Mouse (Mus musculus) liver, adult 2 months (tissue): ENCODE measurements around the gene Dock11. TPM values are rescaled to one million over a fixed set of nuclear protein-coding genes. Genes with fewer than 3 reads are reported as not detected.

ENCODE experiments used
- DNase-seq: peaks from one replicate; pipeline ENCODE4 v3.0.0-alpha.2; 2011; ENCODE audit warnings: low read depth, low spot score; ENCODE audit errors: extremely low read depth
- H3K27ac ChIP-seq: fragments of 200-500 bp; replicated peaks from 2 replicates; pipeline ENCODE4 v1.5.1; 2012; ENCODE audit warnings: low read depth, mild to moderate bottlenecking, control low read depth, inconsistent platforms, low read length; ENCODE audit not compliant: insufficient read depth
- H3K27me3 ChIP-seq: fragments of 200-500 bp; 2 replicates; pipeline ENCODE4 v1.6.1; 2012; ENCODE audit warnings: mild to moderate bottlenecking, moderate library complexity, low read length, inconsistent platforms; ENCODE audit not compliant: control insufficient read depth, insufficient read depth
- H3K36me3 ChIP-seq: fragments of 200-500 bp; 2 replicates; pipeline ENCODE4 v1.6.1; 2012; ENCODE audit warnings: low read length, inconsistent platforms; ENCODE audit not compliant: control insufficient read depth, insufficient read depth
- H3K4me1 ChIP-seq: fragments of 200-500 bp; 2 replicates; pipeline ENCODE4 v1.6.1; 2011; ENCODE audit warnings: low read length; ENCODE audit not compliant: control insufficient read depth, insufficient read depth
- H3K4me3 ChIP-seq: fragments of 200-500 bp; 2 replicates; pipeline ENCODE4 v1.5.1; 2011; ENCODE audit warnings: low read depth, mild to moderate bottlenecking, control low read depth, low read length, moderate library complexity; ENCODE audit not compliant: insufficient read depth
- H3K79me2 ChIP-seq: fragments of 200-500 bp; 2 replicates; pipeline ENCODE4 v1.6.1; 2012; ENCODE audit warnings: inconsistent platforms, mild to moderate bottlenecking, low read length, moderate library complexity; ENCODE audit not compliant: control insufficient read depth, insufficient read depth
- H3K9ac ChIP-seq: fragments of 200-500 bp; 2 replicates; pipeline ENCODE4 v1.6.1; 2012; ENCODE audit warnings: low read depth, mild to moderate bottlenecking, control low read depth, inconsistent platforms, low read length
- CTCF ChIP-seq: fragments of 200-500 bp; IDR thresholded peaks from 2 replicates; pipeline ENCODE4 v1.5.1; 2011; ENCODE audit warnings: low read depth, low read length, control low read depth
- POLR2A ChIP-seq: fragments of 200-500 bp; IDR thresholded peaks from 2 replicates; pipeline ENCODE4 v1.6.1; 2011; ENCODE audit warnings: low read length, control low read depth; ENCODE audit not compliant: insufficient read depth; ENCODE audit errors: extremely low read depth
- WGBS: fragments of 180-500 bp; shearing (Covaris S2); methylation state at CpG from one replicate; pipeline ENCODE4 v1.1.7; 2018; 5-methylcytosine and 5-hydroxymethylcytosine counted together
- polyA plus RNA-seq: library from polyadenylated mRNA; depleted of rRNA; stranded (reverse); fragments of >200 nt; gene quantifications from 2 replicates; pipeline ENCODE4 v1.2.3, GENCODE M21; 2012
- total RNA-seq: library from RNA; depleted of rRNA; stranded (reverse); fragments of >200 nt; gene quantifications from 2 replicates; pipeline ENCODE4 v1.2.3, GENCODE M21; 2014

The Dock11 gene
- total and polyA plus RNA-seq, 2 experiments: 0.18 to 1.8 TPM

GRCm38 (mm10) chrX:35897648-35898500, 9.2 kb downstream of the Dock11 start:
- 79% methylated on average over 11 of the region's 11 CpGs for WGBS
- Histone ChIP-seq H3K4me1 (no peaks in the 10 kb centered on the region), H3K27ac (no peak overlapping the region; the same call in 1 of the 2 replicates), H3K27me3 (no peaks in the 10 kb centered on the region), H3K36me3 (no peaks in the 10 kb centered on the region), H3K4me3 (no peak overlapping the region), H3K79me2 (no peaks in the 10 kb centered on the region), H3K9ac (no peak overlapping the region)
- DNase-seq: no peak
- TF ChIP-seq CTCF: no peak
- no peak for TF ChIP-seq POLR2A

DNA sequence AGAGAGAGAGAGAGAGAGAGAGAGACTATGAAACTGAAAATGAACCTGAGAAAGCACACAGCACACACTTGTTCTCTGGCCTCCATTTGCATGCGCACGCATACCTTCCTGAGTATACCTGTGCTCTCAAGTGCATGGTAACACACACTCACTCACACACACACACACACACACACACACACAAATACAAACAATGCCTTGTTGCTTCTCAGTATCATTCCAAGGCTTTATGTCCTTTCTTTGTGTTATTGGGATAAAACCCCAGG, 9.8 kb downstream of the Dock11 start:
- Histone ChIP-seq H3K27ac (no peak overlapping the region), H3K79me2 (no peaks in the 10 kb centered on the region), H3K4me3 (no peak overlapping the region), H3K9ac (no peak overlapping the region), H3K27me3 (no peaks in the 10 kb centered on the region), H3K36me3 (no peaks in the 10 kb centered on the region), H3K4me1 (no peaks in the 10 kb centered on the region)
- no peak for TF ChIP-seq POLR2A
- no peak for TF ChIP-seq CTCF
- WGBS: 92% methylated on average over 2 of the region's 2 CpGs
- no peak for DNase-seq

DNA sequence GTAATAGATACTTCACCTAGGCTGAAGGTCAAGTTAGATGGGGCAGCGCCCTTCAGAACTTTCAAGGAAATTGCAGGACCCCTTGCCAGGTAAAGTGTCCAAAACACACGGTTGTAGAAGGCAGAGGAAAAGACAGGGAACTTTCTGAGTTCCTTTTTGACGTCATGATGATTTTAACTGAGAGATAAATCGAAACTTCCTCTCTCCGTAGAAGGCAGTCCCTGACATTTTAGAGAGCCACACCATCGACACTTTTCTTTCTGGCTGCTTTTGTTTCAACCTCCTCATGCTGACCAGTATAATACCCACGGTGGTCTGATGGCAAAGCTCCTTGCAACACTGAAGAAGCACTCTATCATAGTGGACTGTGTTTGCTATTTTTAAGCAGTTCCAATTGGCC, 15.7 kb downstream of the Dock11 start:
- no peak for DNase-seq
- Histone ChIP-seq H3K4me1 (no peaks in the 10 kb centered on the region), H3K79me2 (no peaks in the 10 kb centered on the region), H3K27ac (no peak overlapping the region), H3K9ac (no peak overlapping the region), H3K36me3 (no peaks in the 10 kb centered on the region), H3K4me3 (no peak overlapping the region), H3K27me3 (no peaks in the 10 kb centered on the region)
- 63% methylated on average over 7 of the region's 7 CpGs for WGBS
- TF ChIP-seq POLR2A (no peak), CTCF (no peak)

DNA sequence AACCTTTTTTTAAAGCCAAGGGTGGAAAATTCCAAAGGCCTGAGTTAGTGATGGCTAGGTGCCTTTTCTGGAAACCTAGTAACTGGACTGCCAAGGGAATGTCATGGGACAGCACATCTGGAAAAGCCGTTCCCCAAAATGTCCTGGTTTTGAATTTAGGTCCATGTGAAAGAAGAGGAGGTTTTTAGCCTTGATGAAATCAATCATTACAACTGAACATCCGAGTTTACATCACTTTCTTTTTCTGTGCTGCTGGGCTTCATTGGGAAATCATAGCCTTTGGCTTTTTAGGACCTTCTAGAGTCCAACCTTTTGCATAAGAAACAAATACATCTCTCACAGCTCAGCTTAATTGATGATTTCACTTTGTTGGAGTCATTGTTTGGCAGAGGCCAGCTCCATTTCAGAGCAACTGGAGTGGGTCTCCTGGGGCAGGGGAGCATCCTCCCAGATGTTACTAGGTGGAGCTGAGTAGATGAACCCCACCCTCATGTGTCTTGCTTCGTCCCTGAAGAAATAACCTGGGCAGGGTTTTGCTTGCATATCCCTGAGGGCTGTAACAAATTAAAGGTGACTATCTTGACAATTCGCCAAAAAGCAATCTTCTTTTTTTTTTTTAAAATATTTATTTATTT, 18.2 kb downstream of the Dock11 start:
- WGBS: 74% methylated on average over 4 of the region's 4 CpGs
- no peak for DNase-seq
- TF ChIP-seq POLR2A: no peak
- no peak for TF ChIP-seq CTCF
- H3K4me1 ChIP-seq: no peaks in the 10 kb centered on the region
- H3K4me3 ChIP-seq: no peak overlapping the region
- no peaks in the 10 kb centered on the region for H3K36me3 ChIP-seq
- no peak overlapping the region for H3K9ac ChIP-seq
- H3K27me3 ChIP-seq: no peaks in the 10 kb centered on the region
- no peak overlapping the region for H3K27ac ChIP-seq
- no peaks in the 10 kb centered on the region for H3K79me2 ChIP-seq

GRCm38 (mm10) chrX:35919558-35919957, 30.9 kb downstream of the Dock11 start:
- 89% methylated on average over 2 of the region's 2 CpGs for WGBS
- H3K36me3 ChIP-seq: no peaks in the 10 kb centered on the region
- no peak for DNase-seq
- H3K4me3 ChIP-seq: no peak overlapping the region
- no peaks in the 10 kb centered on the region for H3K4me1 ChIP-seq
- no peaks in the 10 kb centered on the region for H3K79me2 ChIP-seq
- no peak overlapping the region for H3K27ac ChIP-seq
- no peak overlapping the region for H3K9ac ChIP-seq
- TF ChIP-seq CTCF (no peak), POLR2A (no peak)
- no peaks in the 10 kb centered on the region for H3K27me3 ChIP-seq

- H3K36me3 ChIP-seq: no peaks in the 10 kb centered on the region
- H3K27me3 ChIP-seq: no peaks in the 10 kb centered on the region
- no peak overlapping the region for H3K4me3 ChIP-seq
- no peak overlapping the region for H3K27ac ChIP-seq
- H3K9ac ChIP-seq: no peak overlapping the region
- 86% methylated on average over 3 of the region's 3 CpGs for WGBS
- no peaks in the 10 kb centered on the region for H3K79me2 ChIP-seq
- no peaks in the 10 kb centered on the region for H3K4me1 ChIP-seq
- no peak for TF ChIP-seq CTCF
- DNase-seq: no peak
Observed at GRCm38 (mm10) chrX:35920096-35920607, 31.5 kb downstream of the Dock11 start.
